Mouse (Mus musculus) thymus, adult 2 months (tissue): Measurements from ENCODE around the gene Znrf2.
"Not testable (repeated sequence)": the region's sequence is repeated elsewhere in the genome, so short reads cannot be mapped to it uniquely, and the experiment has no call there.

ENCODE experiments used
- CTCF ChIP-seq: fragments of 200-500 bp; IDR thresholded peaks from 2 replicates; pipeline ENCODE4 v1.5.1; 2012; ENCODE audit warnings: mild to moderate bottlenecking, control low read depth, low read length, moderate library complexity, borderline replicate concordance; ENCODE audit not compliant: control insufficient read depth, poor library complexity, insufficient read depth; ENCODE audit errors: extremely low read depth
- POLR2A ChIP-seq: fragments of 200-500 bp; IDR thresholded peaks from 2 replicates; pipeline ENCODE4 v1.6.1; 2012; ENCODE audit warnings: mild to moderate bottlenecking, low read length, control low read depth, moderate library complexity; ENCODE audit not compliant: control insufficient read depth, poor library complexity, insufficient read depth; ENCODE audit errors: extremely low read depth

GRCm38 (mm10) chr6:54824561-54824960 lies 7.8 kb downstream of the Znrf2 start:
- not testable (repeated sequence) for TF ChIP-seq CTCF, POLR2A
